Mouse (Mus musculus): ENCODE data around the gene Acot13.

- TF ChIP-seq USF1 (IDR thresholded peaks at IDR 0.05; ENCODE audit: low read depth) (no peak), SRF (IDR thresholded peaks at IDR 0.05; ENCODE audit: control insufficient read depth, insufficient read length, low read depth) (no peak), POLR2A (IDR thresholded peaks at IDR 0.05; ENCODE audit: insufficient read length, low read depth) (no peak), E2F4 (IDR thresholded peaks at IDR 0.05; ENCODE audit: insufficient read depth) (no peak)
Measured at GRCm38 (mm10) chr13:24786014-24786490, 45.3 kb downstream of the Acot13 start.

All from myocyte (in vitro differentiated cells).